Mouse (Mus musculus) thymus, adult 18-20 months (tissue): ENCODE measurements at regions not wholly inside any gene's neighbourhood (a gene's known extent, or its start where the extent isn't known, plus 50 kb on each side); places are given as distances from the start of the nearest gene placed in this dataset.
A peak's percentile ranks its signal among the peaks of the same experiment; 100 is the strongest.

ENCODE experiments used
- DNase-seq, 2 experiments: peaks; one replicate each; pipeline ENCODE4 v3.0.0; 2022; ENCODE audit warnings: mixed read lengths in 2 of 2

DNA sequence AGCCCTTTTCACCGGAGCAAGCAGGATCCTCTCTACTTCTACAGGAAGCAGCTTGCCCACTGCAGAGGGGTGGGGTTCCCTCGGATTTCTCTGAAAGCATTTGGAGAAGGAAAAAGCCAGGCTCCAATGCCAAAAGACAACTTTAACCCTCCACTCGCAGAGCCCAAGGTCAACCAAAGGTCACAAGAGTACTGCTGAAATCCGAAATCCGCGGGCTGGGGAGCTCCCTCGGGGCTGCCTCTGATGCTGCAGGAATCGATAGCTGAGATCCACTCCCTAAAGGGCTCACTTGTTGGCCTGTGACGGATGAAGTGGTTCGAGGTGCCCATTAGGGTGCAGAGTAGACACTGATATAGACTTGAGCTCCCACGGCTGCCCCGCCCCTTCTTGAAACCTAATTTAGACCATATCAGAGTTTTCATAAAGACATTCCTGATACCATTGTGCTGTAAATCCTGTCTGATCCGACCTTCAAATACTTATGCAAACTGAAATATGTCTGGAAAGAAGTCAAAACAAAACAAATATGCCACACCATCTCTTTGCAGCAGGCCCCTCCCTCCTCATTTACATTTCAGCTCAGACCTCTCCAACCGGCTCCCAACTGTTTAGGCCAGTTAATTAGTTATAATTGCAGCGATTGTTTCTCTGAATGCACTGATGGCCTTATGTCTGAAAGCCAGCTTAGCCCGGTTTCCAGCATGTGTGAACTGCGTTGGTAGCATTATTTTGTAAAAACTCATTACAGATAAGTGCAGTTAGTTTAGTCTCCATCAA is 170.8 kb upstream of the Map3k1 start:
- DNase-seq, result no peak

GRCm38 (mm10) chr13:111980205-111980595 is 171.4 kb upstream of the Map3k1 start:
- DNase-seq, result no peak

GRCm38 (mm10) chr13:111981103-111981502 is 172.3 kb upstream of the Map3k1 start:
- no peak for DNase-seq

DNA sequence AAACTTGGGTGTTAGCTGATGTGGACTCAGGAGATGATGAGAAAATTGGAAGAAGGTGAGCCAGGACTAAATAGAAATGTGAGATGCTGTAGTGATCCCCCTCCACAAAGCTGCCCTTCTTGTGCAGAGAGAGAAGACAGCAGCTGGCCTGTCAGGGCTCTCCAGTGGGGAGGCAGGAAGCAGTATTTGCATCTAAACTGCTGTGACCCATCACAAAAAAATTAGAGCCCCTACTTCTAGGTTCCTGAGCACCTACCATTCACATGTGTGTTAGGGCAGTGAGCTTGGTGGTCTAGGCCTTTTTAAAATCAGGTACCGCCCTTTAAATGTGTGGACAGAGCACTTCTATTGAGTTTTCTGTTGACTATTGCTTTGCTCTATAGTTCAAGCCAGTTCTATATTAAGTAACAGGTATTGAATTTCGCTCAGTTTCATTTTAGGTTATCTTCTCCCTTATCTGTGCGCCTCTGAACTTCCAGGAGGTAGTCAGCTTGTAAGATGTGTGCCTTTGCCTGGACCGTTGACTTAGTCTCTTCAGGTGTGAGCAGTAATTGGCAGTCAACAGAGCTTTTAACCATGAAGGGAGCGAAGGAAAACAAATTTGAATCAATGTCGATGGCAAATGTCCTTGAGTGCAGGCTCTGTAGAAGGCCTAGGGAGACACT is 174.1 kb upstream of the Map3k1 start:
- no peak for DNase-seq

DNA sequence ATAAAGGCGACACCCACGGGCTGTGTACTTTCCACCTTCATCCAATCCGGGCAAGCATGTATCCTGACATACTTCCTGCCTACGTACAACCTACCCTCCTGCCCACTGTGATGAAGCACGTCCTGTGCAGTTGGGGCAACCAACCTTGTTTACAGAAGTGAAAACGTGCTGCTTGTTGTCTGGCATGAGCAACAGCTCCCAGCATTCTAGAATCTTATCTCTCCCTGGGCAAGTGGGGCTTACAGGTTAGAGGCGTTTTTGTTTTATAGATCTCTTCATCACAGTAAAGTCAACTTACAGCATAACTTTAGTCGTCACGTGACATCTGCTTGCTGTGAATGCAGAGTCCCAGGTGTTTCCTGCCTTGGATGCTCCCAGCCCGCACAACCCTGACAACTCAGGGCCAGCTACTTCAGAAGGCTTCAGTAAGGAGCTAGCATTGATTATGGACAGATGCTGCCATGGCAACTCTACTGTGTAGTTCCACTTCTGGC is 175.3 kb upstream of the Map3k1 start:
- peak; percentile 59 to 75 for DNase-seq

DNA sequence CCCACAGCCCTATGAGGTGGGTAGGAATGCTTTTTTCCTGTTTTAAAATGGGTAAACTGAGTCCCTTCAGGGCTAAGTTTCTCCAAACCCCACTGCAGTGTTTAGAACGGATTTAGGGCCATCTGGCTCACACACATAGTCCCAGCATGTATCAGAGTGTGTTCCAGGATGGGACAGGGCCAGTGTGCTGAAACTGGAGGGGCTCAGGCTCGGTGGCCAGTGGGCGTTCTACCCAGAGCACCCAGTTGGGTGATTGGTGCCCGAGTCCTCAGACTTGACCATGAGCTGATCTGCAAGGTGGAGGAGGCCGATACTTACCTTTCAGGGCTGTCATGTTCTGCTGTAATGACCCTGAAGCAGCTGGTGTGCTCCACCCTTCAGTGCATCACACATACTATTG is 176.6 kb upstream of the Map3k1 start:
- DNase-seq, result no peak

GRCm38 (mm10) chr13:111986681-111987080 is 177.9 kb upstream of the Map3k1 start:
- peak; percentile 36 to 55 for DNase-seq

DNA sequence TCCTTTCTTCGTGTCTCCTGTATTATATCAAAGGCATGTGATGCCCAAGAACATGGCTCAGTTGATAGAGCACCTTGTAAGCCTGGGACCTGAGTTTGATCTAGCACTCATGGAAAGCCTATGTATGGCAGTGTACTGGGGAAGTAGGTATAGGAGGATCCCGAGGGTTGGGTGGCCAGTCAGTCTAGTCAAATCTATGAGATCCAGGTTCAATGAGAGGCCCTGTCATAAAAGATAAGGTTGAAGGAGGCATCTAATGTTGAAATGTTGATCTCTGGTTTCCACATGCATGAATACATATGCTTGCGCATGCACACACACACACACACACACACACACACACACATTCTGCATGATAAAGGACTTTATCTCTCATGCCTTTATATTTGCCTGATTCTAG is 178.6 kb upstream of the Map3k1 start:
- DNase-seq, result no peak

GRCm38 (mm10) chr13:111990913-111991534 is 182.2 kb upstream of the Map3k1 start:
- DNase-seq, result no peak

- DNase-seq, result no peak
These were observed 183.5 kb upstream of the Map3k1 start for GRCm38 (mm10) chr13:111992075-111992847.

GRCm38 (mm10) chr13:111994862-111995490 is 186.2 kb upstream of the Map3k1 start:
- DNase-seq, result no peak

- DNase-seq, result no peak
These were observed 186.9 kb upstream of the Map3k1 start for GRCm38 (mm10) chr13:111995716-111996115.

- no peak for DNase-seq
These were observed 188.1 kb upstream of the Map3k1 start for GRCm38 (mm10) chr13:111996910-111997309.

GRCm38 (mm10) chr13:111997980-111998945 is 189.5 kb upstream of the Map3k1 start:
- DNase-seq, result no peak

- no peak for DNase-seq
These were observed 191.0 kb upstream of the Map3k1 start for GRCm38 (mm10) chr13:111999647-112000292.

- DNase-seq, result no peak
These were observed 191.5 kb upstream of the Map3k1 start for GRCm38 (mm10) chr13:112000293-112000665.

- DNase-seq, result no peak
These were observed 191.9 kb upstream of the Map3k1 start for GRCm38 (mm10) chr13:112000696-112001095.

- DNase-seq, result peak; percentile 83 to 92
These were observed 192.6 kb upstream of the Map3k1 start for GRCm38 (mm10) chr13:112001155-112002025.

DNA sequence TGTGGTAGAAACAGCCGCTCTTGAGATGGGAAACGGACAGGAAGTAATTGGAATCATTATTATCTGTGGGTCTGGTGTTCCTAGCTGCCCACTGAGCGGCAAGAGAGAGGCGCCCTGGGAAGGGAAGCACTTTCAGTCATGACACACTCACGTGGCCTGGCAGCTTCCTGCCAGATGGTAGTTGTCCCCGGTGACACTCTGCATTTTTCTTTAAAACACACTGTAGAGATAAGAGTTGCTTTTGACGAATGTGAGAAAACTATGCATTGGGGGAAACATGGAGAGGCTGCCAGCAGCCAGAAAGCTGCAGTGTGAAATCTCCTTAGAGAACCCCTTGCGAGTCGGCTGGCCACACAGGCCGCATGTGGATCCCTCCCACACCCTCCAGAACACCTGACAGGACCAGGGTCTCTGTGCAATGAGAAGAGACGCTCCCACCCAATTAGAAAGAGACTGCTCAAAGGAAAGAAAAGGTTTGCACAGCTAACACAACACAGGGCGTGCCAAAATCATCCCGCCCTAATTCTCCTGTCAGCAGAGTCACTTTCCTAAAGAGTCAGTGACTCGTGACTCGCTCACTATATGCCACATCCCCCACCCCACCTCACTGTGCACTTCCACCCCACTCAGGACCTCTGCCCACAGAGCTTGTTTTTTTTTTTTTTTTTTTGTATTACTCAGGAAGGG is 194.0 kb upstream of the Map3k1 start:
- peak; percentile 63 to 79 for DNase-seq
